Mouse (Mus musculus) embryonic facial prominence, embryonic 14.5 days (tissue): ENCODE data around the gene Syt11. TPM values are rescaled to one million over a fixed set of nuclear protein-coding genes. Genes with fewer than 3 reads are reported as not detected.
"Not testable (repeated sequence)": the region's sequence is repeated elsewhere in the genome, so short reads cannot be mapped to it uniquely, and the experiment has no call there.

Experiments used
- ATAC-seq: fragments of 200-750 bp; cut with Nextera tagmentation; 2 replicates; pipeline ENCODE4 v1.8.0; 2017; ENCODE audit warnings: low read depth, moderate number of reproducible peaks, moderate TSS enrichment
- DNase-seq: peaks from one replicate; pipeline ENCODE4 v3.0.0-alpha.2; 2015; ENCODE audit warnings: low spot score
- H3K27ac ChIP-seq: fragments of 300-500 bp; sonication (generic); replicated peaks from 2 replicates; pipeline ENCODE4 v1.5.1; 2014; ENCODE audit warnings: low read depth, mild to moderate bottlenecking, low read length, moderate library complexity
- H3K27me3 ChIP-seq: fragments of 300-500 bp; sonication (generic); replicated peaks from 2 replicates; pipeline ENCODE4 v1.6.1; 2014; ENCODE audit warnings: low read length; ENCODE audit not compliant: control insufficient read depth, insufficient read depth
- H3K36me3 ChIP-seq: fragments of 300-500 bp; sonication (generic); 2 replicates; pipeline ENCODE4 v1.6.1; 2014; ENCODE audit warnings: low read length, mixed read lengths; ENCODE audit not compliant: control insufficient read depth, insufficient read depth
- H3K4me1 ChIP-seq: fragments of 300-500 bp; sonication (generic); 2 replicates; pipeline ENCODE4 v1.6.1; 2014; ENCODE audit warnings: antibody characterized with exemption, low read length; ENCODE audit not compliant: control insufficient read depth, insufficient read depth
- H3K4me2 ChIP-seq: fragments of 300-500 bp; sonication (generic); 2 replicates; pipeline ENCODE4 v1.6.1; 2014; ENCODE audit warnings: low read depth, mild to moderate bottlenecking, low read length, moderate library complexity, mixed read lengths
- H3K4me3 ChIP-seq: fragments of 300-500 bp; sonication (generic); 2 replicates; pipeline ENCODE4 v1.5.1; 2014; ENCODE audit warnings: low read depth, mild to moderate bottlenecking, low read length
- H3K9ac ChIP-seq: fragments of 300-500 bp; sonication (generic); 2 replicates; pipeline ENCODE4 v1.6.1; 2014; ENCODE audit warnings: low read depth, mild to moderate bottlenecking, low read length, moderate library complexity, mixed read lengths
- H3K9me3 ChIP-seq: fragments of 300-500 bp; sonication (generic); 2 replicates; pipeline ENCODE4 v1.6.1; 2016; ENCODE audit warnings: low read length; ENCODE audit not compliant: control insufficient read depth
- WGBS: fragments of 180-500 bp; shearing (Covaris S2); extraction: QIAGEN DNeasy Blood & Tissue Kit; methylation state at CpG from one replicate; pipeline ENCODE4 v1.1.7; 2014; 5-methylcytosine and 5-hydroxymethylcytosine counted together
- polyA plus RNA-seq: library from polyadenylated mRNA; unstranded; fragments of >200 nt; fragmentation: Nextera tagmentation; extraction: Ambion mirVana; gene quantifications from 2 replicates; pipeline ENCODE4 v1.2.1, GENCODE M21; 2014

Gene Syt11
- polyA plus RNA-seq, 1 experiment from 2014 or later: 25.8 TPM

- under 1% methylated on average over 16 of the region's 19 CpGs for WGBS
- not testable (repeated sequence) for H3K9me3 ChIP-seq, H3K36me3 ChIP-seq, H3K27ac ChIP-seq, H3K4me3 ChIP-seq, H3K27me3 ChIP-seq, H3K4me1 ChIP-seq, H3K9ac ChIP-seq
- ATAC-seq (peak; percentile 67), DNase-seq (peak; percentile 87)
- peak overlapping the region; percentile 37 for H3K4me2 ChIP-seq
These were observed 2.6 kb downstream of the Syt11 start for GRCm38 (mm10) chr3:88772399-88772798.

DNA sequence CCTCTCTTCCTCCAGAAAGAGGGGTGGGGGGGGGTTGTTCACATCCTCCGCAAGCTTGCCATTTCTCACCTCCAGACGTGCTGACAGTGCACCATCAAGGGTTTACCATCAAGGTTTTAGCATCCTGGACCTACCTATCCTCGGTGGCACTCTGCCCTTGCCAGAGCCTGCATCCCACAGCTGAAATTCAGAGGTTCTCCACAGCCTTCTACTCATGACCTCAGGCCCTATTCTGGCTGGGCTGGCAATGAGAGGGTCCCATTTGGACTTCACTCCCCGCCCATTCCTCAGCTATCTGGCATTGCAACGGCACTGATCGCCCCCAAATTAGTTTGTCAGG lies 3.1 kb downstream of the Syt11 start:
- peak overlapping the region; percentile 56 for H3K4me2 ChIP-seq

GRCm38 (mm10) chr3:88771189-88771940 lies 3.6 kb downstream of the Syt11 start:
- 2% methylated on average over 7 of the region's 28 CpGs for WGBS

More for the DNA sequence above, 3.1 kb downstream of the Syt11 start:
- H3K4me3 ChIP-seq: peak overlapping the region; percentile 34
- ATAC-seq, DNase-seq, H3K36me3 ChIP-seq, H3K27me3 ChIP-seq, H3K4me1 ChIP-seq, H3K9me3 ChIP-seq: not testable (repeated sequence)
- peak overlapping the region; percentile 34; the same call in 1 of the 2 replicates for H3K9ac ChIP-seq
- peak overlapping the region; percentile 67 for H3K27ac ChIP-seq
- 20% methylated on average over 1 of the region's 6 CpGs for WGBS

GRCm38 (mm10) chr3:88762401-88762831 lies 12.5 kb downstream of the Syt11 start:
- Histone ChIP-seq H3K4me1 (no peaks in the 10 kb centered on the region), H3K9me3 (no peaks in the 10 kb centered on the region), H3K4me3 (no peak overlapping the region), H3K27ac (no peak overlapping the region), H3K36me3 (no peaks in the 10 kb centered on the region; the same call in 1 of the 2 replicates), H3K27me3 (no peaks in the 10 kb centered on the region), H3K9ac (no peak overlapping the region), H3K4me2 (no peak overlapping the region)
- no peak for ATAC-seq
- WGBS: 74% methylated on average over 6 of the region's 6 CpGs
- no peak for DNase-seq

More at GRCm38 (mm10) chr3:88771189-88771940, 3.6 kb downstream of the Syt11 start:
- not testable (repeated sequence) for H3K9me3 ChIP-seq, H3K36me3 ChIP-seq, H3K4me1 ChIP-seq, H3K27me3 ChIP-seq
- Histone ChIP-seq H3K9ac (peak overlapping the region; percentile 42; the same call in 1 of the 2 replicates), H3K4me3 (peak overlapping the region; percentile 34), H3K4me2 (peak overlapping the region; percentile 56), H3K27ac (peak overlapping the region; percentile 67)
- peak; percentile 75 for DNase-seq
- peak; percentile 83 for ATAC-seq

DNA sequence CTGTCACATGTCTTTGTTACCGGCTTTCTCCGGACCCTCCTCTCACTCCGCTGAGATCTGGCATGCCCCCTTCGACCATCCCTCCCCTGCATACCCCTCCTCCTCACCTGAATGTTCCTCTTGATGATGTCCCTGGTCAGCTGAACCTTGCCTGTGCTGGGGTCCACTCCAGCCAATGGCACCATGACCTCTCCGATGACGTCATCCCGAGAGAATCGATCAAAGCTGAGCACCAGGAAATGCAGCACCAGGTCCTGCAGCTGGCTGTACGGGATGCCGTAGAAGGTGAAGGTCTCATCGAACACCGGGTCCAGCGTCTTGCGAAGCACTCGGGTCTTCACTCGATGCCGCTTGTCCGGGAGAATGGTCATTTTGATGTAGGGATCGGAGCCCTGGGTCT lies 13.3 kb downstream of the Syt11 start:
- Histone ChIP-seq H3K27me3 (no peaks in the 10 kb centered on the region), H3K27ac (no peak overlapping the region), H3K4me3 (no peak overlapping the region), H3K4me1 (no peaks in the 10 kb centered on the region), H3K36me3 (no peaks in the 10 kb centered on the region; the same call in 1 of the 2 replicates), H3K9ac (no peak overlapping the region), H3K4me2 (no peak overlapping the region), H3K9me3 (no peaks in the 10 kb centered on the region)
- 95% methylated on average over 19 of the region's 19 CpGs for WGBS
- no peak for ATAC-seq
- DNase-seq: no peak

GRCm38 (mm10) chr3:88758045-88758500 lies 16.9 kb downstream of the Syt11 start:
- no peaks in the 10 kb centered on the region; the same call in 1 of the 2 replicates for H3K36me3 ChIP-seq
- H3K9ac ChIP-seq: peak overlapping the region; percentile 26; the same call in 1 of the 2 replicates
- H3K4me2 ChIP-seq: no peak overlapping the region
- peak; percentile 68 for DNase-seq
- no peaks in the 10 kb centered on the region for H3K4me1 ChIP-seq
- H3K9me3 ChIP-seq: no peaks in the 10 kb centered on the region
- H3K27ac ChIP-seq: peak overlapping the region; percentile 73
- H3K27me3 ChIP-seq: no peaks in the 10 kb centered on the region
- 20% methylated on average over 5 of the region's 5 CpGs for WGBS
- ATAC-seq: peak; percentile 79; the same call in 1 of the 2 replicates
- no peak overlapping the region for H3K4me3 ChIP-seq

GRCm38 (mm10) chr3:88756276-88756675 lies 18.7 kb downstream of the Syt11 start:
- Histone ChIP-seq H3K4me1 (no peaks in the 10 kb centered on the region), H3K9me3 (no peaks in the 10 kb centered on the region), H3K9ac (no peak overlapping the region), H3K4me2 (no peak overlapping the region), H3K36me3 (no peaks in the 10 kb centered on the region), H3K27me3 (no peaks in the 10 kb centered on the region), H3K27ac (0 out of 2 replicates have a peak overlapping the region, but pooled peaks have one; percentile 22), H3K4me3 (no peak overlapping the region)
- peak; percentile 35; the same call in 1 of the 2 replicates for ATAC-seq
- 44% methylated on average over 4 of the region's 4 CpGs for WGBS
- DNase-seq: no peak

- Histone ChIP-seq H3K4me2 (no peak overlapping the region), H3K4me1 (no peaks in the 10 kb centered on the region), H3K27me3 (no peaks in the 10 kb centered on the region), H3K9me3 (no peaks in the 10 kb centered on the region), H3K36me3 (no peaks in the 10 kb centered on the region), H3K27ac (no peak overlapping the region), H3K9ac (no peak overlapping the region), H3K4me3 (no peak overlapping the region)
- DNase-seq: no peak
- ATAC-seq: no peak
- WGBS: 63% methylated on average over 3 of the region's 3 CpGs
These were observed 19.4 kb downstream of the Syt11 start for GRCm38 (mm10) chr3:88755541-88755940.

- Histone ChIP-seq H3K4me3 (no peak overlapping the region), H3K27me3 (no peaks in the 10 kb centered on the region), H3K36me3 (no peaks in the 10 kb centered on the region), H3K9me3 (no peaks in the 10 kb centered on the region), H3K4me2 (no peak overlapping the region), H3K9ac (no peak overlapping the region), H3K4me1 (no peaks in the 10 kb centered on the region), H3K27ac (no peak overlapping the region)
- no peak for ATAC-seq
- DNase-seq: no peak
- 82% methylated on average over 4 of the region's 4 CpGs for WGBS
These were observed 20.7 kb downstream of the Syt11 start for GRCm38 (mm10) chr3:88754283-88754682.
